Mouse (Mus musculus) olfactory bulb, adult 2 months (tissue): ENCODE results near the gene Kcnk12.

Source experiments
- CTCF ChIP-seq: fragments of 200-500 bp; IDR thresholded peaks from 2 replicates; pipeline ENCODE4 v1.5.1; 2012; ENCODE audit warnings: low read depth, mild to moderate bottlenecking, low read length, moderate library complexity; ENCODE audit not compliant: insufficient read depth
- POLR2A ChIP-seq: fragments of 200-500 bp; IDR thresholded peaks from 2 replicates; pipeline ENCODE4 v1.6.1; 2012; ENCODE audit warnings: mild to moderate bottlenecking, low read depth, low read length, moderate library complexity; ENCODE audit not compliant: insufficient read depth

GRCm38 (mm10) chr17:87784911-87785310 is 12.9 kb downstream of the Kcnk12 start:
- no peak for TF ChIP-seq POLR2A
- no peak for TF ChIP-seq CTCF
